Mouse (Mus musculus) liver, postnatal 0 days (tissue): ENCODE results near the gene Ino80.

Experiments used
- CTCF ChIP-seq: sonication (generic); IDR thresholded peaks from 2 replicates; pipeline ENCODE4 v1.5.1; 2016; ENCODE audit warnings: antibody characterized with exemption, low read depth
- EP300 ChIP-seq: IDR thresholded peaks from 2 replicates; pipeline ENCODE4 v1.6.1; 2016; ENCODE audit warnings: antibody characterized with exemption, low read depth, mild to moderate bottlenecking

DNA sequence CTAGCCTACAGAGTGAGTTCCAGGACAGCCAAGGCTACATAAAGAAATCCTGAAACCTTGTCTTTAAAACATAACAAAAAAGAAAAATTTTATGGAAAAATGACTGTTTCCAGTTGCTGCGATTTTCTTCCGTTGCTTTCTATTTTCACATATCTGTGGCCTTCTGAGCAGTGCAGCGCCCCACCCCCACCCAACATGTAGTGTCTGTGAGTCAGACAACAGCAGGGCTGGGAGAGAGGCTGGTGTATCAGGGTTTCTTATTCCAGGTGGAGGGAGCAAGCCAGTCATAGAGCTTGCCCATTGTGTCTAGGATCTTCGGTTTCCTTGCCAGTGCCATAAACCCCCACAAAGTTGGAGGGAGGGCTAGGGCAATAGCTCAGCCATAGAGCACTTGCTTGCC, 46.3 kb upstream of the Ino80 start:
- TF ChIP-seq CTCF = no peak
- no peak for TF ChIP-seq EP300
